Mouse (Mus musculus) forebrain, embryonic 15.5 days (tissue): ENCODE data around the gene Myo9a. TPM values are rescaled to one million over a fixed set of nuclear protein-coding genes. Genes with fewer than 3 reads are reported as not detected.
A peak's percentile ranks its signal among the peaks of the same experiment; 100 is the strongest.

Experiments
- ATAC-seq: fragments of 200-750 bp; cut with Nextera tagmentation; replicated peaks from 2 replicates; pipeline ENCODE4 v1.8.0; 2017; ENCODE audit warnings: mild to moderate bottlenecking, moderate TSS enrichment, moderate library complexity
- H3K27ac ChIP-seq: fragments of 300-500 bp; sonication (generic); replicated peaks from 2 replicates; pipeline ENCODE4 v1.5.1; 2015; ENCODE audit warnings: mild to moderate bottlenecking, inconsistent platforms
- H3K27me3 ChIP-seq: fragments of 300-500 bp; sonication (generic); 2 replicates; pipeline ENCODE4 v1.6.1; 2015; ENCODE audit warnings: inconsistent platforms
- H3K36me3 ChIP-seq: fragments of 300-500 bp; sonication (generic); 2 replicates; pipeline ENCODE4 v1.6.1; 2015; ENCODE audit warnings: mild to moderate bottlenecking, inconsistent platforms
- H3K4me1 ChIP-seq: fragments of 300-500 bp; sonication (generic); 2 replicates; pipeline ENCODE4 v1.6.1; 2015; ENCODE audit warnings: inconsistent platforms
- H3K4me2 ChIP-seq: fragments of 300-500 bp; sonication (generic); replicated peaks from 2 replicates; pipeline ENCODE4 v1.6.1; 2015; ENCODE audit warnings: mild to moderate bottlenecking, inconsistent platforms
- H3K4me3 ChIP-seq: fragments of 300-500 bp; sonication (generic); 2 replicates; pipeline ENCODE4 v1.5.1; 2015; ENCODE audit warnings: mild to moderate bottlenecking, inconsistent platforms
- H3K9ac ChIP-seq: fragments of 300-500 bp; sonication (generic); replicated peaks from 2 replicates; pipeline ENCODE4 v1.6.1; 2015; ENCODE audit warnings: mild to moderate bottlenecking, inconsistent platforms
- H3K9me3 ChIP-seq: fragments of 300-500 bp; sonication (generic); 2 replicates; pipeline ENCODE4 v1.6.1; 2016; ENCODE audit warnings: inconsistent platforms
- WGBS: fragments of 180-500 bp; shearing (Covaris S2); methylation state at CpG from one replicate; pipeline ENCODE4 v1.1.7; 2015; ENCODE audit warnings: mixed read lengths; 5-methylcytosine and 5-hydroxymethylcytosine counted together
- polyA plus RNA-seq: library from polyadenylated mRNA; unstranded; fragments of >200 nt; fragmentation: Nextera tagmentation; extraction: Ambion mirVana; gene quantifications from 2 replicates; pipeline ENCODE4 v1.2.1, GENCODE M21; 2015

Gene Myo9a
- polyA plus RNA-seq, 1 experiment from 2014 or later, result 22.7 TPM

DNA sequence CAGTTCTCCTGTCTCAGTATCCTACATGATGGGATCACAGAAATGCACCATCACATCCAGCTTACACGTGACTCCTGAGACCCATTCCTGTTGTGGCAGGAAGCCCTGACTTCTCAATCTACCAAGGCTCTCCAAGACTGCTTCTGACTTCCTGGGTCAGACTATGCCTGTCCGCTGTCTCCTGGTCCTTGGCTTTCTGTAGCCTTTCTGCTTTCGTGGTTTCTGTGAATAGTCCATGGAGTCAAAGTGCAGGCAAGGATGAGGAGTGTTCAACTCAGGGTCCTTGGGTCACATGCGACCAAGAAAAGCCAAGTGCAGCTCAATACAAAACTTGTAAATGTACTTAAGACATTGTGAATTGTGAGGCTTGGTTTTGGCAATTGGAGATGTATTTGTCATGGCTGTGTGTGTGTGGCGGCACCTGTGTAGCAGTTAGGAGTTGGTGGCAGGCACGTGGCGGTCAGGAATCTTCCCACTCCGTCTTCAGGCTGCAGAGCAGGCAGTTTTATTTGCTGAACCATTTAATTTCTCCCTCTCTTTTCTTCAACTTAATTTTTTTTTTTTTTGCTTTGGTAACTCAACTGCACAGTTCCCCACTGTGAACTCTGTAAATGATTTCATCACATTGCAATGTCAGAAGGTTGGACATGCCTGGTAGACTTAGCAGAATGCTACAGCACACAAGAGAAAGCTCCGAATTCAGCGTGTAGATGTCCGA lies 23.0 kb upstream of the Myo9a start:
- H3K9me3 ChIP-seq, result no peaks in the 10 kb centered on the region
- peaks cover 18% of the 10 kb centered on the region for H3K4me1 ChIP-seq
- H3K4me2 ChIP-seq, result no peak overlapping the region
- 87% methylated on average over 11 of the region's 11 CpGs for WGBS
- no peaks in the 10 kb centered on the region for H3K36me3 ChIP-seq
- H3K4me3 ChIP-seq, result no peak overlapping the region
- no peak overlapping the region for H3K9ac ChIP-seq
- no peaks in the 10 kb centered on the region for H3K27me3 ChIP-seq
- no peak overlapping the region for H3K27ac ChIP-seq
- no peak for ATAC-seq

DNA sequence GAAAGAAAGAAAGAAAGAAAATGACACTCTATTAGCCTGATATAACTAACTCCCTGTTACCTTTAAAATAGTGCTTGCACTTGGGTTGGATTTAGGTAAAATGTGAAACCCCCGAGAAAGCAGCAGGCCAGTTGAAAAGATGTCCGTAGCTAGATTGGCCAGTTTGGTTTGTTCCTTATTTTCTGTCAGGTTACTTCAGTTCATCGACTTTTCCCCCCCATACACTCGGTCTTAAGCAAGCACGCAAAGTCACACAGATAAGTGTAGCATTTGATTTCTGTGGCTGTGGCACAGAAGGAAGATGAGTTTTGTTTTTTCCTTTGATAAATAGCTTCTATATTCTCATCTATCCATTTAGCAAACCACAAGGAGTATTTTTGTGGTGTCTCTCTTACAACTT lies 19.6 kb upstream of the Myo9a start:
- ATAC-seq, result no peak
- H3K4me1 ChIP-seq, result no peaks in the 10 kb centered on the region
- 93% methylated on average over 5 of the region's 5 CpGs for WGBS
- H3K9me3 ChIP-seq, result no peaks in the 10 kb centered on the region
- H3K27me3 ChIP-seq, result no peaks in the 10 kb centered on the region
- no peak overlapping the region for H3K9ac ChIP-seq
- H3K27ac ChIP-seq, result no peak overlapping the region
- no peaks in the 10 kb centered on the region for H3K36me3 ChIP-seq
- no peak overlapping the region for H3K4me2 ChIP-seq
- H3K4me3 ChIP-seq, result no peak overlapping the region

DNA sequence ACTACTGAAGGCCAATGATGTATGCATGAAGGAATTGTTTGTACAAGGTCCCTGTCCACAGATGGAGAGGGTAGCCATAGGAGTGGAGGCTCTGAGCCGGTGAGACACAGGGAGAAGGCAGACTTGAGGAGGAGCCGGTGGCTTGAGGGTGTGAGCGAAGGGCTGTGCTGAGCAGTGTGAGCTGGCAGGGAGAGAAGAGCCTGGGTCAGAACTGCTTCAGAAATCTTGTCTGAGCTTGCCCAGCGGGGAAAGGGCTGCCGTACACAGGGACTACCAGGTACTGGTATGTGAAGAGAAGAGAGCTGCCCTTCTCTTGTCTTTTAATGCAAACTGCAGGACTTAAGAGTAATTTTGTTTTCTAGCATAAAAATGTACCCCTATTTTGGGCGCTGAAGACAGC lies 17.6 kb upstream of the Myo9a start:
- Histone ChIP-seq H3K4me1 (no peaks in the 10 kb centered on the region), H3K27me3 (no peaks in the 10 kb centered on the region), H3K9ac (no peak overlapping the region), H3K4me3 (no peak overlapping the region), H3K4me2 (no peak overlapping the region), H3K9me3 (no peaks in the 10 kb centered on the region), H3K36me3 (no peaks in the 10 kb centered on the region), H3K27ac (no peak overlapping the region)
- 80% methylated on average over 6 of the region's 6 CpGs for WGBS
- no peak for ATAC-seq

DNA sequence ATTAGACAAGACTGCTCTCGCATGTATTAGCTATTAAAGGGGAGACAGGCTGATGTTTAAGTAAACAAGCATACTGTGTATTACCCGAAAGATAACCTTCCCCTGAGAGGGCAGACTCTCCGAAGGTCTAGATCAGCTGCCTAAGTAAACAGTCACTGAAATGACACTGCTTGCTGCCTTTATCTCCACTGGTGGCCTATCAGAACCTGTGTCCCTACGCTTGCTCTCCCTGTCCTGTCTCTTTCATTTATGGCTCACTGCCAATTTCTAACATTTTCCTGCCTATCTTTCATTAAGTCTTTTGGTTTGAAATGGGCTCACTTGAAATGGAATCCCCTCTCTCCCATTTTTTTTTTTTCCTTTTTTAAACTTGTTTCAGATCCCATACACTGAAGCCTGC lies 15.3 kb upstream of the Myo9a start:
- H3K27ac ChIP-seq, result no peak overlapping the region
- H3K9ac ChIP-seq, result no peak overlapping the region
- WGBS, result 82% methylated on average over 4 of the region's 4 CpGs
- H3K4me2 ChIP-seq, result no peak overlapping the region
- no peaks in the 10 kb centered on the region for H3K27me3 ChIP-seq
- no peak overlapping the region for H3K4me3 ChIP-seq
- ATAC-seq, result no peak
- no peaks in the 10 kb centered on the region for H3K4me1 ChIP-seq
- no peaks in the 10 kb centered on the region for H3K36me3 ChIP-seq
- no peaks in the 10 kb centered on the region for H3K9me3 ChIP-seq

DNA sequence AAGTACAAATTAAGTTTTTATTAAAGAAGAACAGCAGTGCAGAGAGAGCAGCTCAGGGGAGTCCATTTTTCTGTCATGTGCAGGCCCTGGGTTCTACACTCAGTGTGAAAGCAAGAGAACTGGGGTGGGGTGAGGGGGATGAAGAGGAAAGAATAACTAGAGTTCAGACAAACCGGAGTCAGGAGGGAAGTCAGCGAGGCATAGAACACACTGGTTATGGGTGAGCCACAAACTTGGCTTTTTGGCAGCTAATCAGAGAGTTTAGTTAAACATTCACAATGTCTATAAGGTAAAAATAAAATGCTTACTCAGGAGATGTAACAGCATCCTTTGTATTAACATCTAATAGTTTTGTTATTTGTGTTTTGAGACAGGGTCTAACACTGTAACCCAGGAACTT lies 10.1 kb upstream of the Myo9a start:
- WGBS, result 89% methylated on average over 2 of the region's 2 CpGs

DNA sequence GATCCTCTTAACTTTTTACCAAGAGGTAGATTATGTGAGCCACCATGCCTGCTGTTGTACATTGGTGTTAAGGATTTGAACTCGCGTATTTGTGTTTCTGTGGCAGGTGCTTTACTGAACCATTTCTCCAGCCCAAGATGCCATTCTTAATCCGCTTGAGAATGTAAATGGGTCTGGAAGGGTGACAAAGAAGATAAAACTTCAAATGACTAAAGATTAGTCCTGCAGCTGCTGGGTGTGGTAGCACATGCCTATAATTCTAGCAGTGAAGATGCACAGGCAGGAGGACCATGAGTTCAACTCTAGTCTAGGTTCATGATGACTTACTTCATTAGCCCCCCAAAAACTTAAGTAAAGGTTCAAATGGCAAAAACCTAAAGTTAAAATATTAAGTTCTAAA lies 6.8 kb upstream of the Myo9a start:
- H3K4me3 ChIP-seq, result no peak overlapping the region
- no peak overlapping the region for H3K9ac ChIP-seq
- H3K9me3 ChIP-seq, result no peaks in the 10 kb centered on the region
- H3K27ac ChIP-seq, result no peak overlapping the region
- no peaks in the 10 kb centered on the region for H3K4me1 ChIP-seq
- no peaks in the 10 kb centered on the region for H3K27me3 ChIP-seq
- no peak overlapping the region for H3K4me2 ChIP-seq
- no peaks in the 10 kb centered on the region for H3K36me3 ChIP-seq
- WGBS, result 88% methylated on average over 3 of the region's 3 CpGs
- ATAC-seq, result no peak

More for the DNA sequence above, 10.1 kb upstream of the Myo9a start:
- no peak overlapping the region for H3K27ac ChIP-seq
- no peaks in the 10 kb centered on the region for H3K9me3 ChIP-seq
- no peaks in the 10 kb centered on the region for H3K36me3 ChIP-seq
- H3K4me1 ChIP-seq, result no peaks in the 10 kb centered on the region
- no peak overlapping the region for H3K9ac ChIP-seq
- no peak overlapping the region for H3K4me2 ChIP-seq
- H3K27me3 ChIP-seq, result no peaks in the 10 kb centered on the region
- no peak overlapping the region for H3K4me3 ChIP-seq
- ATAC-seq, result no peak

DNA sequence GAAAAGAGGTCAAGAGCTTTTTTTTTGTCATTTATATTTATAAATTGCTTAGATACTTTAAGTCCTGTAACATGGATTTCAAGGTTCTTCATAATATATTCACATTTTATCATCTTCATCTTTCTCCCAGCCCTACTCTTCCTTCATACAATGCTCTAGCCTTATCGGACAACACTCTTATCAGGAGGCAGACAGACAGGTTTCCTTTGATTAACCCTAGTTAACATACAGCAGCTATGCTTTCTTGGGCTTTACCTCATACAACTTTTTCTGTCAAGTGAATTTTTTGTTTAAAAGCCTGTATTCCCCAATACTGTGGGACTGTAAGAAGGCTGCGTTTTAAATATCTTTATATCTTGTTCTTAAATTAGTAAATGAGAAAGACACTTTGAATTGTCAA lies 2.3 kb upstream of the Myo9a start:
- no peak overlapping the region for H3K4me3 ChIP-seq
- no peaks in the 10 kb centered on the region for H3K9me3 ChIP-seq
- no peaks in the 10 kb centered on the region for H3K27me3 ChIP-seq
- H3K4me2 ChIP-seq, result no peak overlapping the region
- no peak overlapping the region for H3K27ac ChIP-seq
- no peak for ATAC-seq
- no peak overlapping the region for H3K9ac ChIP-seq
- H3K36me3 ChIP-seq, result no peaks in the 10 kb centered on the region
- 94% methylated on average over 2 of the region's 2 CpGs for WGBS
- H3K4me1 ChIP-seq, result peaks cover 12% of the 10 kb centered on the region

DNA sequence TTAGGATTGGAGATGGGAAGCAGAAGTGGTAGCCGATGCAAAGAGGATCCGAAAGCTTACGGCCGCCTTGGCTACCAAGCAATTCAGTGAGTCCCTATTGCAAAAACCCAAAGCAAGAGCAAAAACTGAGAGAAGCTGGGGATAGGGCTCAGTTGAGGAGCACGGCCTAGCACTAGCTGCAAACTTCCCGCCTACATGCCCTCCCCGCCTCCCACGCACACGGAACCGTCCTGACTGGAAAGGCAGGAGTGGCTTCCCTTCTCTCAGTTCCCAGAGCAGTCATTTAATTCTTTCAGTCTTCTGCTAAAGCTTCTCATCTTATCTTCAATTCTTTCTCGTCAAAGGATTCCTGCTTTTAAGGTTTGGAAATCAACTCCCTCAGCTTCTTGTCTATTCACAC lies 1.7 kb upstream of the Myo9a start:
- H3K27me3 ChIP-seq, result no peaks in the 10 kb centered on the region
- no peak overlapping the region for H3K27ac ChIP-seq
- H3K9me3 ChIP-seq, result no peaks in the 10 kb centered on the region
- peaks cover 13% of the 10 kb centered on the region for H3K4me1 ChIP-seq
- no peak for ATAC-seq
- H3K36me3 ChIP-seq, result no peaks in the 10 kb centered on the region
- no peak overlapping the region for H3K4me2 ChIP-seq
- H3K9ac ChIP-seq, result no peak overlapping the region
- 93% methylated on average over 11 of the region's 11 CpGs for WGBS
- no peak overlapping the region for H3K4me3 ChIP-seq

DNA sequence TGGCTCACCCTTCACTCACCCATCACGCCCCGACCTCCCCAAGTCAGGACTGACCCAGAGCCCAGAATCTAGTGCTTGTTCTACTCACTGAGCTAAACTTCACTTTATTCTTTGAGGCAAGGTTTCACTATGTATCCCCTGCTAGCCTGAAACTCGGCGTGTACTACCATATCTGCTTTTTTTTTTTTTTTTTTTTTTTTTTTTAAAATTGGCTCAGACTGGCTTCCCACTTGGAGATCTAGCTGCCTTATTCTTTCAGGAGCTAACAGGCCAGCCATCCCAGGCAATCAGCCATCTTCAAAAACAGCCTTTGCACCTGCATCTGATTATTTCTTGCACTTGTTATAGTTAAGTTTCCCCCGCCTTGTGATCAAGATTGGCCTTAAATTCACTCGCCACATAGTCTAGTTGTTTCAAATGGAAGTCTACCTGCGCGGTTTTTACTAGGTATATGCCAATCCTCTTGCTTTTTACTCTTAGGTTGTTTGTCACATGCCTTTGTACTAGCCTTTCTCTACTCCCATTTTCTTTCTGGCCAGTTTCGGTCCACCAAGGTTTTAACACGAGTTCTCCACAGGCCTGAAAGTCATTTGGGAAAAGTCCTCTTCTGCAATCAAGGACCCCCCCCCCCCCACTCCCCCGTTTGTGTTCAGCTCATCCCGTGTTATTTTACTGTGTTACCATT lies 973 bp upstream of the Myo9a start:
- H3K4me2 ChIP-seq, result peak overlapping the region; percentile 56
- H3K9me3 ChIP-seq, result no peaks in the 10 kb centered on the region
- peak overlapping the region; percentile 80 for H3K4me3 ChIP-seq
- no peaks in the 10 kb centered on the region for H3K27me3 ChIP-seq
- no peaks in the 10 kb centered on the region for H3K36me3 ChIP-seq
- peak overlapping the region; percentile 94 for H3K27ac ChIP-seq
- ATAC-seq, result no peak
- H3K4me1 ChIP-seq, result peaks cover 16% of the 10 kb centered on the region
- WGBS, result 29% methylated on average over 12 of the region's 12 CpGs
- peak overlapping the region; percentile 62 for H3K9ac ChIP-seq

DNA sequence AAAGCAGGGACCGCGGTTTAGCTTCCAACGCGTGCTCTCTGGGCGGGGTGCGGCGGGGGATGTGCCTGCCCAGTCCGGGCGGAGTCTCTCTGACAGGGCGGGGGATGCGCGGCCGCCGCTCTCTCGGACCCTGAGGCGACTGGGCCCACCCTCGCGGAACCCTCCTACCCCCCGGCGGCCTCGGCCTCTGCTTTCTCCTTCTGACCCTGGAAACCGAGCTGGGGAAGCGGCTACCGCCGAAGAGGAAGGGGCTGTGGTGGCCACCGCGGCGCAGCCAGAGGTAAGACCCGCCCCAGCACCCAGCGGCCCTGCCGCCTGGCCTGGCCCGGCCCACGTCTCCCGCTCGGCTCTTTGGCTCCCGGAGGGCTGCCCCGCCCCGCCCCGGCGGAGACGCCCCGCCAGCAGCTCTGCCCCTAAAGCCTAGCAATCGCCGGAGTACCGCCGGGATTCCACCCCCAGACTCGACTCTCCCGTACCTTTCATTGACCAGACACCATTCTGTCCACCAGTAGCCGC lies 428 bp downstream of the Myo9a start:
- no peaks in the 10 kb centered on the region for H3K36me3 ChIP-seq
- peak; percentile 93 for ATAC-seq
- no peaks in the 10 kb centered on the region for H3K9me3 ChIP-seq
- H3K4me3 ChIP-seq, result peak overlapping the region; percentile 80
- H3K4me1 ChIP-seq, result peaks cover 21% of the 10 kb centered on the region
- peak overlapping the region; percentile 94 for H3K27ac ChIP-seq
- H3K9ac ChIP-seq, result peak overlapping the region; percentile 97
- no peaks in the 10 kb centered on the region for H3K27me3 ChIP-seq
- WGBS, result 0% methylated on average over 31 of the region's 49 CpGs
- peak overlapping the region; percentile 74 for H3K4me2 ChIP-seq

DNA sequence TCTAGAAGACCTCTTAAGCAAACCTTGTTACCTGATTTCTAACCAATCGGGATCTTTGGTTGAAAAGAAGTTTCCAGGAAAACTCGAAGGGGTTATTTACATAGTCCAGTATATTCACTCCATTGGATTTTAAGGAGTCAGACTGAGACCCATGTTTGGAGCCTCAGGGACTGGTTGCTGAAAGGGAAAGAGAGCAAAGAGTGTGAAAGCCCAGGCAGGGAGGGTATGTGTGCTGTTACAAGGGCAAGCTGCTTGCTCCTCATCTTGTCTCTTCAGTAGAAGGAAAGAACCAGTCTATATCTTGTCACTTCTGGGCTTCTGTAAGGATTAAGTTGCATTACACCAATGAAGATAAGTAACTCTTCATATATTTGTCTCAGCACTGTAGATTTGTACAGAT lies 1.3 kb downstream of the Myo9a start:
- Histone ChIP-seq H3K4me1 (peaks cover 21% of the 10 kb centered on the region), H3K27ac (no peak overlapping the region), H3K36me3 (no peaks in the 10 kb centered on the region), H3K9ac (peak overlapping the region; percentile 97), H3K27me3 (no peaks in the 10 kb centered on the region), H3K4me2 (peak overlapping the region; percentile 74), H3K9me3 (no peaks in the 10 kb centered on the region), H3K4me3 (peak overlapping the region; percentile 80)
- 5% methylated on average over 2 of the region's 2 CpGs for WGBS
- ATAC-seq, result no peak

DNA sequence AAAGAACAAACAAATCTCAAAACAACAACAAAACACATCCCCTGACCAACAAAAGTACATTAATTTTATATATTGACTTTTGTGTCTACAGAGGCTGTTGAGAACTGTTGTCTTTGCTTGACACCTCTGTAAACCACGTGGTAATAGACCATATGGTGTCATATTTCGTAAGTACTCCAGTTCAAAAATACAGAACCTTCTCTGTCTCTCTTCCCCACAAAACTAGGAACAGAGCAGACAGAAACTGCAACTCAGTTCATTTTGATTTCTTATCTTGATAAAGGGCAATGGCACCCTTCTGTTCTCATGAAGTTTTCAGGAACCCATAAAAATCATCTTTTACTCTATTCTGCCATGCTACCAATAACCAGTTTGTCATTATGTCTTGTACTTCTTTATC lies 4.5 kb downstream of the Myo9a start:
- ATAC-seq, result no peak
- Histone ChIP-seq H3K9ac (no peak overlapping the region), H3K4me2 (no peak overlapping the region), H3K9me3 (no peaks in the 10 kb centered on the region), H3K27me3 (no peaks in the 10 kb centered on the region), H3K4me3 (no peak overlapping the region), H3K27ac (no peak overlapping the region), H3K4me1 (peaks cover 14% of the 10 kb centered on the region), H3K36me3 (no peaks in the 10 kb centered on the region)
- 76% methylated on average over 2 of the region's 2 CpGs for WGBS
